Mouse (Mus musculus) T-helper 1 cell (primary cell): ENCODE results near the gene Vmn1r35.
"Not testable (repeated sequence)": the region's sequence is repeated elsewhere in the genome, so short reads cannot be mapped to it uniquely, and the experiment has no call there.

ENCODE experiments used
- in situ Hi-C: fragments of 300-600 bp; cut with MboI, MseI; formaldehyde crosslinking; loops from one replicate; pipeline ENCODE4 v1.15.1; 2025; ENCODE audit warnings: high pct_unique_total_duplicates

Gene Vmn1r35

GRCm38 (mm10) chr6:66685806-66686205 lies at the start of gene Vmn1r35:
Gene Vmn1r35, minus strand, starts transcription at chr6:66685906.
- in situ Hi-C loops: no loop called here

GRCm38 (mm10) chr6:66729082-66729481 lies 43.4 kb upstream of the Vmn1r35 start, which contains the start of gene Vmn1r37:
Gene Vmn1r37, plus strand, starts transcription at chr6:66729382.
- in situ Hi-C loops: not testable (repeated sequence)

- in situ Hi-C loops: not testable (repeated sequence)
Measured at GRCm38 (mm10) chr6:66719068-66719467, 33.4 kb upstream of the Vmn1r35 start, which contains the start of gene Vmn1r36. Gene Vmn1r36, minus strand, starts transcription at chr6:66719168.

- in situ Hi-C loops: no loop called here
Measured at GRCm38 (mm10) chr6:66713854-66714253, 28.1 kb upstream of the Vmn1r35 start.

- in situ Hi-C loops: no loop called here
Measured at GRCm38 (mm10) chr6:66708901-66709300, 23.2 kb upstream of the Vmn1r35 start.

- in situ Hi-C loops: no loop called here
Measured at GRCm38 (mm10) chr6:66643779-66644178, 41.9 kb downstream of the Vmn1r35 start, which contains the start of gene Vmn1r34. Gene Vmn1r34, minus strand, starts transcription at chr6:66643879.
